Mouse (Mus musculus) bone marrow, adult 2 months (tissue): Measurements from ENCODE around the gene Gmip. TPM values are rescaled to one million over a fixed set of nuclear protein-coding genes. Genes with fewer than 3 reads are reported as not detected.

Experiments
- H3K27ac ChIP-seq: fragments of 200-500 bp; 2 replicates; pipeline ENCODE4 v1.5.1; 2012; ENCODE audit warnings: low read depth, mild to moderate bottlenecking, control low read depth, inconsistent platforms, low read length; ENCODE audit not compliant: control insufficient read depth, poor library complexity, insufficient read depth
- H3K4me1 ChIP-seq: fragments of 200-500 bp; 2 replicates; pipeline ENCODE4 v1.6.1; 2011; ENCODE audit warnings: low read length; ENCODE audit not compliant: control insufficient read depth, insufficient read depth
- H3K4me3 ChIP-seq: fragments of 200-500 bp; replicated peaks from 2 replicates; pipeline ENCODE3; 2011; ENCODE audit warnings: mild to moderate bottlenecking, low read depth, low read length, control low read depth; ENCODE audit not compliant: control insufficient read depth
- CTCF ChIP-seq: fragments of 200-500 bp; IDR thresholded peaks from 2 replicates; pipeline ENCODE4 v1.5.1; 2011; ENCODE audit warnings: low read length, control low read depth; ENCODE audit not compliant: control insufficient read depth, insufficient read depth
- POLR2A ChIP-seq: fragments of 200-500 bp; IDR thresholded peaks from 2 replicates; pipeline ENCODE4 v1.6.1; 2011; ENCODE audit warnings: low read depth, mild to moderate bottlenecking, control low read depth, low read length, borderline replicate concordance; ENCODE audit not compliant: control insufficient read depth
- WGBS: fragments of 180-500 bp; shearing (Covaris S2); methylation state at CpG from one replicate; pipeline ENCODE4 v1.1.7; 2018; 5-methylcytosine and 5-hydroxymethylcytosine counted together
- polyA plus RNA-seq: library from polyadenylated mRNA; stranded (reverse); fragments of >200 nt; gene quantifications from 2 replicates; pipeline ENCODE4 v1.2.4, GENCODE M21; 2011; ENCODE audit warnings: low replicate concordance; ENCODE audit not compliant: missing spikeins, insufficient read depth, insufficient read length

Gene Gmip
- polyA plus RNA-seq, 1 experiment: 112 TPM

DNA sequence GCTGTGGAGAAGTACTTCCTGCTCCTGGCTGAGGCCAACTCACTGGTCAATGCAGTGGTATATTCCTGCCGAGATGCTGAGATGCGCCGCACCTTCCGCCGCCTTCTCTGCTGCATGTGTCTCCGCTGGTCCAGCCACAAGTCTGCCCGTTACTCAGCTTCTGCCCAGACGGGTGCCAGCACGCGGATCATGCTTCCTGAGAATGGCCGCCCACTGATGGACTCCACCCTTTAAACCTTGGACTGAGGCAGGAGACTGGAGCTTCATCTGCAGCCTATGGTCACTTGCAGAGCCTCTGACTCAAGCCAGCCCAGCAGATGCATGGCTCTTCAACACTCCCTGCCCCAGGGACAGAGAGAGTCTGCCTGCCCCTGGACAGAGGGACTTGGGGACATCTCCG, 17.9 kb downstream of the Gmip start:
- H3K4me3 ChIP-seq: no peak overlapping the region
- TF ChIP-seq CTCF (no peak), POLR2A (no peak)
- H3K4me1 ChIP-seq: peaks cover 2% of the 10 kb centered on the region
- H3K27ac ChIP-seq: no peak overlapping the region
- 84% methylated on average over 12 of the region's 12 CpGs for WGBS

DNA sequence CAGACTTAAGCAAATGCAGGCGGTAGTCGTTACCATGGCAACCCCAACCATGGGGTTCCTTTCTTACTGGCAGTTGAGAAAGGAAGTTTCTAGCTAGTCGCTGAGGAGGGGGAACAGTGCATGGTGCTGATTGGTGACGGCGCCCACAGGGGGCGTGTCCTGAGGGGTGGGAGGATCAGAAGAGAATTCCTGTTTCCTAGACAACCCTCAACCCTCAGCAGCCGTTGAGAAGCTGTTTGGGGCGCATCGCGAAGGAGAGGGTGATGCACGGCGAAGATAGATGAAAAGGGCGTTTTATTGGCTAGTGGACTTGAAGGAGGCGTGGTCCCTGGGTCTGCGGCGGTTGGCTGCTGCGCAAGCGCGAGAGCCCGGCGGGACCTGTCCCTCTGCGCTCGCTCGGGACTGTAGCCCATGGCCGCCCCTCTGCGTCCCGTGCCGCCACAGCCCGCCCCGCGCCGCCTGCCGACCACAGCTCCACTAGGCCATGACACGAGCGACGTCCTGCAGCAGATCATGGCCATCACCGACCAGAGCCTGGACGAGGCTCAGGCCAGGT, 23.9 kb downstream of the Gmip start, which contains the start of gene Pbx4:
Gene Pbx4 (plus strand): TSS at position 194 of the 556 bp plus-strand sequence.
- Histone ChIP-seq H3K27ac (peak within 1 kb of the TSS; percentile 28), H3K4me3 (peak within 1 kb of the TSS; percentile 83), H3K4me1 (no peaks in the 10 kb centered on the region; the same call in 1 of the 2 replicates)
- TF ChIP-seq CTCF (no peak), POLR2A (no peak)
- WGBS: under 1% methylated on average over 38 of the region's 38 CpGs

- H3K4me1 ChIP-seq: no peaks in the 10 kb centered on the region
- H3K27ac ChIP-seq: no peak overlapping the region
- 76% methylated on average over 8 of the region's 8 CpGs for WGBS
- H3K4me3 ChIP-seq: no peak overlapping the region
- TF ChIP-seq POLR2A (no peak), CTCF (no peak)
These were observed 28.7 kb downstream of the Gmip start for GRCm38 (mm10) chr8:69837057-69837682.

- WGBS: 64% methylated on average over 3 of the region's 3 CpGs
These were observed 38.9 kb downstream of the Gmip start for GRCm38 (mm10) chr8:69847167-69848065.

GRCm38 (mm10) chr8:69848951-69849350, 40.5 kb downstream of the Gmip start:
- no peak for TF ChIP-seq POLR2A
- TF ChIP-seq CTCF: no peak
- H3K27ac ChIP-seq: no peak overlapping the region
- 87% methylated on average over 8 of the region's 8 CpGs for WGBS
- H3K4me3 ChIP-seq: no peak overlapping the region
- no peaks in the 10 kb centered on the region for H3K4me1 ChIP-seq

More at GRCm38 (mm10) chr8:69847167-69848065, 38.9 kb downstream of the Gmip start:
- H3K4me1 ChIP-seq: no peaks in the 10 kb centered on the region
- no peak for TF ChIP-seq CTCF
- no peak for TF ChIP-seq POLR2A
- no peak overlapping the region for H3K4me3 ChIP-seq
- no peak overlapping the region for H3K27ac ChIP-seq

- TF ChIP-seq POLR2A (no peak), CTCF (peak; percentile 72)
- WGBS: 32% methylated on average over 3 of the region's 3 CpGs
- Histone ChIP-seq H3K27ac (no peak overlapping the region), H3K4me1 (no peaks in the 10 kb centered on the region), H3K4me3 (no peak overlapping the region)
These were observed 41.4 kb downstream of the Gmip start for GRCm38 (mm10) chr8:69849899-69850298.

DNA sequence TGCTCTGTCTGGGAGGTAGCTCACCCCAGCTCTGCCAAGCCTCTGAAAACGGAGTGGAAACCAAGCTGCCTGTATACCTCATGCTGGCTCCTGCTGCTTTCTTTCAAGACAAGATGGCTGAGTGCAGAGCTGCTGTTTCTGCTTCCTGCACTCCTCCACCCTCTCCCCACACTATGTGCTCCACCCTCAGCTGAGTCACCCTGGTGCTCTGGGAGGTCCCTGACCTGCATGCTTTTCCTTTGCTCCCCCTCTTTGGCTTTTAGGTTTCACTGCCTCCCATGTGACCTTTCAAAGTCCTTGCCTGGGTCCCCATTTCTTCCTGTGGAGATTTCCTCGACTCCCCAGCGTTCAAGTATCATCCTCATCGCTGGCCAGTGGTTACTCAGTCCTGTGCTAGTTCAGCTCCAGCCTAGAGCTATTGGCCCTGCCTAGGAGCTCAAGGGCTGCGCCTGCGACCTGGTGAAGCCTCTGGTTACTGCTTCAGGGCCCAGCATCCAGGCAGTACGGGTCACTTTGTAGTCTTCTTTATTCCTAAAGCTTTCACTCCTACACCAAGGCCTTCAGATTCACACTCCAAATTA, 42.5 kb downstream of the Gmip start:
- no peak overlapping the region for H3K4me3 ChIP-seq
- no peak for TF ChIP-seq POLR2A
- no peak for TF ChIP-seq CTCF
- H3K27ac ChIP-seq: peak overlapping the region; percentile 46
- 68% methylated on average over 7 of the region's 7 CpGs for WGBS
- H3K4me1 ChIP-seq: no peaks in the 10 kb centered on the region

DNA sequence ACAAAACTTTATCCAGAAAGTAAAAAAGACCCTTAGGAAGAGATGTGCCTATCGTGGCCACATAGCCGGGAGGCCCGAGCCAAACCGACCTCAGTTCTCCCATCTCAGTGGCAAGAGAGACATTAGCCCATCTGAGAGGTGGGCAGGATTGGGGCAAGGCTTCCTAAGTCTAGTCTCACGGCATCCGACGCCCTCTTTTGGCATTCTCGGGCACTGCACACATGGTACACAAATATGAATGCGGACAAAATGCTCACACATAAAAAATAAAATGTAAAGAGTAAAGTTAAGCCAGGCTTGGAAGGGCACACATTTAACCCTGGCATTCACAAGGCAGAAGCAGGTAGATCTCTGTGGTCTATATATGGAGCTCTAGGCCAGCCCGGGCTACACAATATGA, 45.4 kb downstream of the Gmip start:
- Histone ChIP-seq H3K27ac (no peak overlapping the region), H3K4me3 (no peak overlapping the region), H3K4me1 (no peaks in the 10 kb centered on the region)
- TF ChIP-seq POLR2A (no peak), CTCF (no peak)
- WGBS: 93% methylated on average over 10 of the region's 10 CpGs
